Mouse (Mus musculus) thymus, adult 2 months (tissue): ENCODE results near the gene Spag9.

Source experiments
- CTCF ChIP-seq: fragments of 200-500 bp; IDR thresholded peaks from 2 replicates; pipeline ENCODE4 v1.5.1; 2012; ENCODE audit warnings: mild to moderate bottlenecking, control low read depth, low read length, moderate library complexity, borderline replicate concordance; ENCODE audit not compliant: control insufficient read depth, poor library complexity, insufficient read depth; ENCODE audit errors: extremely low read depth
- POLR2A ChIP-seq: fragments of 200-500 bp; IDR thresholded peaks from 2 replicates; pipeline ENCODE4 v1.6.1; 2012; ENCODE audit warnings: mild to moderate bottlenecking, low read length, control low read depth, moderate library complexity; ENCODE audit not compliant: control insufficient read depth, poor library complexity, insufficient read depth; ENCODE audit errors: extremely low read depth

GRCm38 (mm10) chr11:93988328-93989062 lies 7.4 kb upstream of the Spag9 start:
- TF ChIP-seq CTCF (no peak), POLR2A (no peak)
